Mouse (Mus musculus) stomach, postnatal 0 days (tissue): ENCODE measurements around the gene Rps21. TPM values are rescaled to one million over a fixed set of nuclear protein-coding genes. Genes with fewer than 3 reads are reported as not detected.
"Not testable (repeated sequence)": the region's sequence is repeated elsewhere in the genome, so short reads cannot be mapped to it uniquely, and the experiment has no call there.

Experiments used
- ATAC-seq: fragments of 200-750 bp; cut with Nextera tagmentation; 2 replicates; pipeline ENCODE4 v1.8.0; 2017; ENCODE audit not compliant: low FRiP score, low TSS enrichment
- DNase-seq: peaks from one replicate; pipeline ENCODE4 v3.0.0-alpha.2; 2016; ENCODE audit warnings: low spot score
- H3K27ac ChIP-seq: fragments of 300-500 bp; sonication (generic); replicated peaks from 2 replicates; pipeline ENCODE4 v1.5.1; 2014; ENCODE audit warnings: mild to moderate bottlenecking, control low read depth
- H3K27me3 ChIP-seq: fragments of 300-500 bp; sonication (generic); 2 replicates; pipeline ENCODE4 v1.6.1; 2014; ENCODE audit warnings: low read length; ENCODE audit not compliant: control insufficient read depth, insufficient read depth
- H3K36me3 ChIP-seq: fragments of 300-500 bp; sonication (generic); 2 replicates; pipeline ENCODE4 v1.6.1; 2014; ENCODE audit warnings: low read length, mixed read lengths; ENCODE audit not compliant: control insufficient read depth, insufficient read depth
- H3K4me1 ChIP-seq: fragments of 300-500 bp; sonication (generic); replicated peaks from 2 replicates; pipeline ENCODE4 v1.6.1; 2014; ENCODE audit warnings: antibody characterized with exemption; ENCODE audit not compliant: control insufficient read depth, insufficient read depth
- H3K4me2 ChIP-seq: fragments of 300-500 bp; sonication (generic); replicated peaks from 2 replicates; pipeline ENCODE4 v1.6.1; 2014; ENCODE audit warnings: low read depth, mild to moderate bottlenecking, control low read depth, moderate library complexity
- H3K4me3 ChIP-seq: fragments of 300-500 bp; sonication (generic); 2 replicates; pipeline ENCODE4 v1.5.1; 2014; ENCODE audit warnings: low read depth, low read length, control low read depth
- H3K9ac ChIP-seq: fragments of 300-500 bp; sonication (generic); 2 replicates; pipeline ENCODE4 v1.6.1; 2014; ENCODE audit warnings: mild to moderate bottlenecking, low read length, control low read depth, mixed read lengths
- H3K9me3 ChIP-seq: fragments of 300-500 bp; sonication (generic); 2 replicates; pipeline ENCODE4 v1.6.1; 2016; ENCODE audit warnings: low read length; ENCODE audit not compliant: control insufficient read depth
- CTCF ChIP-seq: IDR thresholded peaks from 2 replicates; pipeline ENCODE4 v1.5.1; 2016; ENCODE audit warnings: antibody characterized with exemption, low read depth, mild to moderate bottlenecking, moderate library complexity
- EP300 ChIP-seq: optimal IDR thresholded peaks from 2 replicates; pipeline ENCODE3; 2016; ENCODE audit warnings: antibody characterized with exemption
- WGBS: fragments of 180-500 bp; shearing (Covaris S2); extraction: QIAGEN DNeasy Blood & Tissue Kit; methylation state at CpG from one replicate; pipeline ENCODE4 v1.1.7; 2014; 5-methylcytosine and 5-hydroxymethylcytosine counted together
- polyA plus RNA-seq: library from polyadenylated mRNA; unstranded; fragments of >200 nt; fragmentation: Nextera tagmentation; extraction: Ambion mirVana; gene quantifications from 2 replicates; pipeline ENCODE4 v1.2.1, GENCODE M21; 2015

The Rps21 gene
- polyA plus RNA-seq, 1 experiment from 2014 or later, result 680 TPM

GRCm38 (mm10) chr2:180257963-180258865 lies 1.0 kb downstream of the Rps21 start:
- Histone ChIP-seq H3K4me1 (peaks cover 3% of the 10 kb centered on the region; the same call in 1 of the 2 replicates), H3K9me3 (no peaks in the 10 kb centered on the region), H3K27ac (no peak overlapping the region; the same call in 1 of the 2 replicates), H3K4me3 (peak overlapping the region; percentile 84), H3K9ac (peak overlapping the region; percentile 87), H3K27me3 (no peaks in the 10 kb centered on the region), H3K36me3 (peaks cover 11% of the 10 kb centered on the region), H3K4me2 (peak overlapping the region; percentile 89)
- 49% methylated on average over 11 of the region's 11 CpGs for WGBS
- no peak for DNase-seq
- no peak for TF ChIP-seq EP300
- no peak for TF ChIP-seq CTCF
- ATAC-seq, result no peak

GRCm38 (mm10) chr2:180258951-180259484 lies 1.8 kb downstream of the Rps21 start:
- H3K9ac ChIP-seq, H3K27ac ChIP-seq, ATAC-seq, H3K9me3 ChIP-seq, H3K27me3 ChIP-seq, H3K4me1 ChIP-seq, DNase-seq, H3K4me2 ChIP-seq, H3K4me3 ChIP-seq: not testable (repeated sequence)
- peaks cover 11% of the 10 kb centered on the region for H3K36me3 ChIP-seq
- WGBS, result 73% methylated on average over 10 of the region's 10 CpGs

DNA sequence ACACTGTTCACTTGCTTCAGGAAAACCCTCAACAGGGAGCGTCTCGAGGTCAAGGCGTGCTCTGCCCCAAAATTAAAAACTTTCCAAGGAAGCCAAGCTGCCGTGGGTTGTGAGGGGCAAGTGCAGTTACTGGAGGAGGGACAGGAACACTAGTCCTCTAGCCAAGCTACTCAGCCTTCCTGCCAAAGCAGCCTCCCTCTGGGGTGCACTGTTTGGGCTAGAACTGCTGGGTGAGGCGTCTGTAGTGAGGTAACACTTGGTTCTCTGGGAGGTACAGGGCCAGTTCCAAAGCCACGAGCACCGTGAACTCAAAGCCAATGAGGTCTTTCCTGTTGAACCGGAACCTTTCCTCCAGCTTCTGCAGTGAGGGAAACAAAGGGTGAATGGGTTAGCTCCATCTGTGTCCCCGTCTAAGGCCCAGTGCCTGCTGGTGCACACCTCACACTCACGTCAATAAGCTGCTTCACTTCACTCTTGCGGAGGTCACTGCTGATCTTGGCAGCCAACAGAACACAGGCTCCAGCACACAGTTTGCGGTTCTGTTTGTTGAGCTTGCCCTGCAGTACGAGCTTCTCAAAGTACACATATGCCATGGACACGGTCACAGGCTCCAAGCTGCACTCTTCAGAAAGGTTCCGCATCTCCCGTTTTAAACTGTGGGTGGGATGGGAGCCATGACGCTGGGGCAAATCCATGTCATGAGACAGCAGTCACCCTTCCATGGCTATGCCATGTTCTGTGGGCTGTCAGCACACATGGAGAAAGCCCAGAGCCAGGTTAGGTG lies 2.8 kb downstream of the Rps21 start:
- 62% methylated on average over 17 of the region's 17 CpGs for WGBS
- peaks cover 11% of the 10 kb centered on the region for H3K36me3 ChIP-seq

DNA sequence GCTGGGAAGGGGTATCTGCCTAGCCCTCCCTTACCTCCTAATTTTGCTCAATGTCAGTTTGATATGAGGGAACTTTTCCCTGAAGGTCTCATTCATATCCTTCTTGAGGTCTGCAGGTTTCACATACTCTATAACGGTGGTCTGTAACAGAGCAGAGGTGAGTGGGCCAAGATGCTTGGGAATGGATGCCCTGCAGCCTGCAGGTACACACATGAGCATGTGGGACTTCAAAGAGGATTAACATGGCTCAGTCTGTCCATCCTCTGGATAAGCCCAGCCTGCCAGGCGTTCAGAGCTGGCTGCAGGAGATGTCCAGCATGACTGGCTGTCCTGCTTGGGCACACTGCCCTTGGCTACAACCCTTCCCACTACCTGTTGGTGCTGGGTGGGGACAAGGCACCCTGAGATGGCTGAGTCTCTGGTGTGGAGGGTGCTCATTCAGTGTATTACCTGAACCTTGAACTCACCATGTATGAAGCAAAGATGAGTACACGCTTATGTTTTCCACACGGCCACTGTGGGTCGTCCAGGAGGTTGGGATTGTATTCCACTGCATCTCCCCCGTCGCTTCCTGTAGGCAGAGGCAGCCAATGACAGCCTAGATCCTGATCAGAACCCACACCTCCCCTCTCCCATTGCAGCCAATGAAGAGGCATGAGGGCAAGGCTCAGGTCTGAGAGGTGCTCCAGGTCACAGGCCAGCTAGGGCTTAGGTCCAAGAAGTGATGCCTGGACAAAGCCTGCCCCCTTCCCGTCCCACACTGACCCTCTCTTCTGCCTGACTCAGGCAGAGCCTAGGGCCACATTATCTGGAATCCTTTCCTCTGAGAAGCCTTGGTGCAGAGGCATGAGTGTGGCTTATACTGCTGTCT lies 3.7 kb downstream of the Rps21 start:
- 49% methylated on average over 8 of the region's 8 CpGs for WGBS

More for the DNA sequence above, 2.8 kb downstream of the Rps21 start:
- H3K4me1 ChIP-seq, H3K9me3 ChIP-seq, H3K4me2 ChIP-seq, H3K9ac ChIP-seq, H3K4me3 ChIP-seq, ATAC-seq, H3K27ac ChIP-seq, H3K27me3 ChIP-seq, DNase-seq: not testable (repeated sequence)

DNA sequence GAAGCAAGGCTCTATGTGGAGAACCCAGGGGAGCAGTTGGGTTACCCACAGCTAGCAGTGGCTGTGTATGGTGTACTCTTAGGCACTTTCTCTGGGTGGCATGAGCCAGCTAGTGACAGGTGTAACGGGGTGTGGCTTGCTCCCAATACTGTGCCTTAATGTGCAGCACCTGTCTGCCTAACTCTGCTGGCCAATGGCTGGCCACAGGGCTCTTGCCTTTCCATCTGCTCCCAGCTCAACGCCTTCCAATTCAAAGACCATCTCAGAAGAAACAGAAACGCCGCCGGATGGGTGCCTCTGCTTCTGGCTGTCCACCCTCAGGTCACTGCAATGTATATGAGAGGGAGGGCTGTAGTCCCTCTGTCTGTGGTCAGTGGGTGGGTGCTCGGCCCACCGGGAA lies 4.7 kb downstream of the Rps21 start:
- Histone ChIP-seq H3K4me1 (peaks cover 3% of the 10 kb centered on the region; the same call in 1 of the 2 replicates), H3K4me3 (no peak overlapping the region), H3K27me3 (no peaks in the 10 kb centered on the region), H3K4me2 (no peak overlapping the region), H3K36me3 (peaks cover 14% of the 10 kb centered on the region), H3K9ac (no peak overlapping the region), H3K9me3 (no peaks in the 10 kb centered on the region), H3K27ac (no peak overlapping the region; the same call in 1 of the 2 replicates)
- ATAC-seq (no peak), DNase-seq (no peak)
- 94% methylated on average over 7 of the region's 7 CpGs for WGBS
- TF ChIP-seq CTCF (no peak), EP300 (no peak)

More for the DNA sequence above, 3.7 kb downstream of the Rps21 start:
- ATAC-seq (no peak), DNase-seq (no peak)
- H3K9me3 ChIP-seq, result no peaks in the 10 kb centered on the region
- no peak overlapping the region for H3K27ac ChIP-seq
- H3K4me1 ChIP-seq, result peaks cover 3% of the 10 kb centered on the region; the same call in 1 of the 2 replicates
- no peak for TF ChIP-seq EP300
- TF ChIP-seq CTCF, result no peak
- H3K4me2 ChIP-seq, result no peak overlapping the region
- H3K4me3 ChIP-seq, result no peak overlapping the region
- peaks cover 11% of the 10 kb centered on the region for H3K36me3 ChIP-seq
- H3K27me3 ChIP-seq, result no peaks in the 10 kb centered on the region
- H3K9ac ChIP-seq, result no peak overlapping the region
